23 mouse cellular contexts compared by ENCODE assay signal in the genomic region with DNA sequence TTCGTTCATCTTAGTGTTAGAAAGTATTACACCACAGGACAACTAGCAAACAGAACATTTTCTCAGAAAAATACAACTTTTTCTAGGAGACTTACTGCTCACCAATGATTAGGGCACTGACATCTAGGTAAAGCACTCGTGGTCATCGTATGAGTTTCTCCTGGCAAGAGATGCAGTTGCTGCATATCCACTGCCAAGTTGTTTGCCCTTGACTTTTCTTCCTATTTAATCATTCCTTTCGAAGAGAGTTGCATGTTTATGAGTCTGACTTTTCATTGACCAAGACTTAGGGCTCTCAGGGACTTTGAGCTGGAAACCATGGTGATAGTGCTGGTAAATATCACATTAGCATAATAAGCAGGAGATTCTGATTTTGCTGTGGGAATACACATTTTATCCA.
DNase-seq lines count a peak whose midpoint lies in the region; ATAC-seq and TF ChIP-seq lines count a peak whose summit lies in the region.
"Had no signal": no experiment of that assay in that cellular context is flagged by ENCODE, and none has a peak within 500 bp of the region (broad histone marks: within the 10 kb centered on the region; RNA-seq: fewer than 3 reads in every experiment).

No protein-coding gene starts in this region.

- no peaks in the 10 kb centered on the region for H3K4me1 ChIP-seq in embryonic facial prominence, embryonic 14.5 days (ENCODE audit: control insufficient read depth, insufficient read depth, low read length)
- H3K4me1 ChIP-seq in embryonic facial prominence, embryonic 10.5 days = no peaks in the 10 kb centered on the region
- H3K4me1 ChIP-seq in kidney, embryonic 15.5 days = no peaks in the 10 kb centered on the region
- H3K4me1 ChIP-seq in kidney, postnatal 0 days (replicated peaks; ENCODE audit: insufficient read depth, low read length) = no peaks in the 10 kb centered on the region
- H3K4me1 ChIP-seq: forebrain, embryonic 10.5 days; hindbrain, embryonic 10.5 days; lung, embryonic 15.5 days; stomach, embryonic 15.5 days had no signal

- H3K9ac ChIP-seq in embryonic facial prominence, embryonic 14.5 days (ENCODE audit: low read depth, low read length) = no peak overlapping the region
- H3K9ac ChIP-seq in kidney, embryonic 15.5 days = no peak overlapping the region
- no peak overlapping the region for H3K9ac ChIP-seq in kidney, postnatal 0 days (ENCODE audit: low read depth, low read length)
- H3K9ac ChIP-seq: liver, embryonic 14.5 days; lung, embryonic 15.5 days; stomach, embryonic 15.5 days had no signal

- DNase-seq in embryonic facial prominence, embryonic 14.5 days (ENCODE audit: low spot score) = peak; percentile 20
- DNase-seq in embryonic facial prominence, embryonic 10.5 days (ENCODE audit: low spot score) = no peak
- peak; percentile 35 to 48 for DNase-seq in kidney, adult 8-10 months
- DNase-seq in adrenal gland, postnatal 14 days = peak; percentile 50
- DNase-seq in kidney, postnatal 0 days (ENCODE audit: low spot score) = peak; percentile 13
- DNase-seq in cerebellum, adult 9-10 months = no peak
- no peak for DNase-seq in testis, postnatal 10 days (ENCODE audit: low spot score)
- DNase-seq: cerebellum, adult 2 months; gastrocnemius, postnatal 10 days; heart, postnatal 10 days; thymus, adult 18-20 months; thymus, postnatal 4 days had no signal

- WGBS in embryonic facial prominence, embryonic 14.5 days = 78% methylated on average over 4 of the region's 4 CpGs
- WGBS in embryonic facial prominence, embryonic 10.5 days = 91% methylated on average over 4 of the region's 4 CpGs
- 71% methylated on average over 4 of the region's 4 CpGs for WGBS in kidney, embryonic 15.5 days
- 55% methylated on average over 4 of the region's 4 CpGs for WGBS in kidney, postnatal 0 days

- H3K27me3 ChIP-seq in embryonic facial prominence, embryonic 14.5 days (replicated peaks; ENCODE audit: control insufficient read depth, insufficient read depth, low read length) = no peaks in the 10 kb centered on the region
- no peaks in the 10 kb centered on the region for H3K27me3 ChIP-seq in embryonic facial prominence, embryonic 10.5 days (replicated peaks; ENCODE audit: low read depth, poor library complexity, severe bottlenecking)
- no peaks in the 10 kb centered on the region for H3K27me3 ChIP-seq in kidney, embryonic 15.5 days
- no peaks in the 10 kb centered on the region for H3K27me3 ChIP-seq in kidney, postnatal 0 days (ENCODE audit: insufficient read depth, low read length)
- H3K27me3 ChIP-seq: lung, embryonic 15.5 days; stomach, embryonic 15.5 days had no signal

- H3K4me3 ChIP-seq in embryonic facial prominence, embryonic 14.5 days (ENCODE audit: low read depth, low read length) = no peak overlapping the region
- no peak overlapping the region for H3K4me3 ChIP-seq in embryonic facial prominence, embryonic 10.5 days
- no peak overlapping the region for H3K4me3 ChIP-seq in kidney, embryonic 15.5 days (replicated peaks)
- H3K4me3 ChIP-seq in kidney, postnatal 0 days (replicated peaks; ENCODE audit: low read depth, low read length) = no peak overlapping the region
- H3K4me3 ChIP-seq: forebrain, embryonic 10.5 days; hindbrain, embryonic 10.5 days; left cerebral cortex, adult 2 months; lung, embryonic 15.5 days; stomach, embryonic 15.5 days had no signal

- no peak overlapping the region for H3K27ac ChIP-seq in embryonic facial prominence, embryonic 14.5 days (replicated peaks; ENCODE audit: low read depth, low read length)
- no peak overlapping the region for H3K27ac ChIP-seq in embryonic facial prominence, embryonic 10.5 days (replicated peaks)
- no peak overlapping the region for H3K27ac ChIP-seq in kidney, embryonic 15.5 days
- no peak overlapping the region for H3K27ac ChIP-seq in kidney, postnatal 0 days
- H3K27ac ChIP-seq: forebrain, embryonic 10.5 days; hindbrain, embryonic 10.5 days; left cerebral cortex, adult 2 months; liver, embryonic 14.5 days; lung, embryonic 15.5 days; macrophage; stomach, embryonic 15.5 days had no signal

- TF ChIP-seq CTCF in kidney, postnatal 0 days (IDR thresholded peaks at IDR 0.05; ENCODE audit: low read depth) = no peak

- H3K4me2 ChIP-seq in embryonic facial prominence, embryonic 14.5 days (ENCODE audit: low read depth, low read length) = no peak overlapping the region
- H3K4me2 ChIP-seq in kidney, embryonic 15.5 days = no peak overlapping the region
- H3K4me2 ChIP-seq in kidney, postnatal 0 days (ENCODE audit: low read length) = no peak overlapping the region
- H3K4me2 ChIP-seq: heart, embryonic 11.5 days; lung, embryonic 15.5 days; stomach, embryonic 15.5 days had no signal

- H3K9me3 ChIP-seq in embryonic facial prominence, embryonic 14.5 days (ENCODE audit: control insufficient read depth, low read length) = no peaks in the 10 kb centered on the region
- H3K9me3 ChIP-seq in embryonic facial prominence, embryonic 10.5 days = no peaks in the 10 kb centered on the region
- no peaks in the 10 kb centered on the region for H3K9me3 ChIP-seq in kidney, embryonic 15.5 days (replicated peaks)
- H3K9me3 ChIP-seq in kidney, postnatal 0 days (replicated peaks; ENCODE audit: low read length) = no peaks in the 10 kb centered on the region
- H3K9me3 ChIP-seq: forebrain, embryonic 10.5 days; hindbrain, embryonic 10.5 days; lung, embryonic 15.5 days; stomach, embryonic 15.5 days had no signal

- no peak for ATAC-seq in embryonic facial prominence, embryonic 14.5 days (ENCODE audit: low read depth)
- ATAC-seq in kidney, embryonic 15.5 days (replicated peaks; ENCODE audit: low FRiP score) = no peak
- ATAC-seq in kidney, postnatal 0 days (replicated peaks; ENCODE audit: low FRiP score, low read depth) = no peak
- ATAC-seq: forebrain, embryonic 16.5 days; intestine, postnatal 0 days had no signal

- H3K36me3 ChIP-seq in embryonic facial prominence, embryonic 14.5 days (ENCODE audit: control insufficient read depth, insufficient read depth, low read length) = no peaks in the 10 kb centered on the region
- H3K36me3 ChIP-seq in embryonic facial prominence, embryonic 10.5 days (replicated peaks) = no peaks in the 10 kb centered on the region
- no peaks in the 10 kb centered on the region for H3K36me3 ChIP-seq in kidney, embryonic 15.5 days
- H3K36me3 ChIP-seq in kidney, postnatal 0 days (ENCODE audit: insufficient read depth, low read length) = no peaks in the 10 kb centered on the region
- H3K36me3 ChIP-seq: forebrain, embryonic 10.5 days; hindbrain, embryonic 10.5 days; lung, embryonic 15.5 days; stomach, embryonic 15.5 days had no signal

Comparison
In these comparisons a context has a peak if more than half of its experiments do, and no peak if none do; other contexts are left out.
1. DNase-seq: peak in embryonic facial prominence, embryonic 14.5 days (single experiment), kidney, adult 8-10 months (2 of 2), adrenal gland, postnatal 14 days (single experiment) and kidney, postnatal 0 days (single experiment); none in embryonic facial prominence, embryonic 10.5 days (single experiment), cerebellum, adult 9-10 months (single experiment) and testis, postnatal 10 days (single experiment).